Comparison of ENCODE assay signal across 8 mouse cellular contexts in genomic region chr17:22673891-22674622, GRCm38 (mm10).
A peak's percentile ranks its signal among the peaks of the same experiment; 100 is the strongest.
DNase-seq lines count a peak whose midpoint lies in the region; ATAC-seq and TF ChIP-seq lines count a peak whose summit lies in the region.

No protein-coding gene starts in this region.

- ATAC-seq in embryonic facial prominence, embryonic 11.5 days (replicated peaks; ENCODE audit: insufficient number of reproducible peaks, low FRiP score, low TSS enrichment, low read depth): peak; percentile 93
- ATAC-seq in intestine, embryonic 15.5 days: peak; percentile 96
- ATAC-seq in midbrain, embryonic 14.5 days (ENCODE audit: low FRiP score, low TSS enrichment): peak; percentile 89

- no peaks in the 10 kb centered on the region for H3K9me3 ChIP-seq in E14TG2a.4 (ENCODE audit: low read length)
- no peaks in the 10 kb centered on the region for H3K9me3 ChIP-seq in embryonic facial prominence, embryonic 11.5 days (replicated peaks; ENCODE audit: control insufficient read depth, low read length)
- no peaks in the 10 kb centered on the region for H3K9me3 ChIP-seq in intestine, embryonic 15.5 days
- H3K9me3 ChIP-seq in midbrain, embryonic 14.5 days (ENCODE audit: control insufficient read depth, low read length): no peaks in the 10 kb centered on the region

- H3K9ac ChIP-seq in embryonic facial prominence, embryonic 11.5 days (replicated peaks; ENCODE audit: low read length): peak overlapping the region; percentile 32; the same call in 1 of the 2 replicates
- peak overlapping the region; percentile 34 for H3K9ac ChIP-seq in intestine, embryonic 15.5 days
- H3K9ac ChIP-seq in midbrain, embryonic 14.5 days (replicated peaks; ENCODE audit: low read length): peak overlapping the region; percentile 50; the same call in 1 of the 2 replicates

- H3K36me3 ChIP-seq in E14TG2a.4 (ENCODE audit: insufficient read depth, low read length): no peaks in the 10 kb centered on the region
- no peaks in the 10 kb centered on the region for H3K36me3 ChIP-seq in embryonic facial prominence, embryonic 11.5 days (replicated peaks; ENCODE audit: control insufficient read depth, insufficient read depth, low read depth, low read length)
- H3K36me3 ChIP-seq in intestine, embryonic 15.5 days: no peaks in the 10 kb centered on the region
- no peaks in the 10 kb centered on the region for H3K36me3 ChIP-seq in midbrain, embryonic 14.5 days (ENCODE audit: control insufficient read depth, insufficient read depth, low read length)

- TF ChIP-seq CTCF in E14TG2a.4 (conservative IDR thresholded peaks at IDR 0.05; ENCODE audit: low read length): no peak

- no peaks in the 10 kb centered on the region for H3K27me3 ChIP-seq in E14TG2a.4 (ENCODE audit: insufficient read depth, low read length)
- H3K27me3 ChIP-seq in embryonic facial prominence, embryonic 11.5 days (ENCODE audit: control insufficient read depth, insufficient read depth, low read length): no peaks in the 10 kb centered on the region
- H3K27me3 ChIP-seq in intestine, embryonic 15.5 days (replicated peaks): no peaks in the 10 kb centered on the region
- no peaks in the 10 kb centered on the region for H3K27me3 ChIP-seq in midbrain, embryonic 14.5 days (ENCODE audit: control insufficient read depth, insufficient read depth, low read length)

- H3K4me2 ChIP-seq in embryonic facial prominence, embryonic 11.5 days (ENCODE audit: low read depth, low read length): peak overlapping the region; percentile 39
- peak overlapping the region; percentile 71 for H3K4me2 ChIP-seq in intestine, embryonic 15.5 days (replicated peaks)
- H3K4me2 ChIP-seq in midbrain, embryonic 14.5 days (ENCODE audit: low read length): peak overlapping the region; percentile 51

- 23% methylated on average over 16 of the region's 16 CpGs for WGBS in embryonic facial prominence, embryonic 11.5 days
- WGBS in intestine, embryonic 15.5 days: 17% methylated on average over 16 of the region's 16 CpGs
- 25% methylated on average over 16 of the region's 16 CpGs for WGBS in midbrain, embryonic 14.5 days

- no peak overlapping the region for H3K27ac ChIP-seq in embryonic facial prominence, embryonic 11.5 days (replicated peaks; ENCODE audit: low read depth, low read length)
- H3K27ac ChIP-seq in intestine, embryonic 15.5 days: no peak overlapping the region
- no peak overlapping the region for H3K27ac ChIP-seq in midbrain, embryonic 14.5 days (replicated peaks; ENCODE audit: low read depth, low read length)

- H3K4me3 ChIP-seq in E14TG2a.4 (replicated peaks; ENCODE audit: low read length): peak overlapping the region; percentile 80
- H3K4me3 ChIP-seq in embryonic facial prominence, embryonic 11.5 days (ENCODE audit: low read depth, low read length): peak overlapping the region; percentile 42
- peak overlapping the region; percentile 47 for H3K4me3 ChIP-seq in intestine, embryonic 15.5 days (replicated peaks)
- H3K4me3 ChIP-seq in midbrain, embryonic 14.5 days (replicated peaks; ENCODE audit: low read depth, low read length): peak overlapping the region; percentile 41

- intact Hi-C loops in heart, postnatal 36 days (cut with DNase I): no loop called here

- DNase-seq in heart, adult 11 months: peak; percentile 37
- no peak for DNase-seq in heart, postnatal 36 days
- DNase-seq in embryonic facial prominence, embryonic 11.5 days (ENCODE audit: low spot score): peak; percentile 59
- DNase-seq in midbrain, embryonic 14.5 days: peak; percentile 71
- no peak for DNase-seq in frontal cortex, postnatal 25 days (ENCODE audit: low spot score in 2 of 2)
- DNase-seq in right cerebral cortex, postnatal 36 days (ENCODE audit: low spot score in 2 of 2): no peak

- H3K4me1 ChIP-seq in E14TG2a.4 (replicated peaks; ENCODE audit: low read depth, low read length): peaks cover 6% of the 10 kb centered on the region
- no peaks in the 10 kb centered on the region for H3K4me1 ChIP-seq in embryonic facial prominence, embryonic 11.5 days (ENCODE audit: control insufficient read depth, insufficient read depth, low read length)
- no peaks in the 10 kb centered on the region for H3K4me1 ChIP-seq in intestine, embryonic 15.5 days (replicated peaks)
- H3K4me1 ChIP-seq in midbrain, embryonic 14.5 days (ENCODE audit: control insufficient read depth, insufficient read depth, low read length): no peaks in the 10 kb centered on the region

Comparison
In these comparisons a context has a peak if more than half of its experiments do, and no peak if none do; other contexts are left out.
1. DNase-seq: peak in heart, adult 11 months (single experiment), embryonic facial prominence, embryonic 11.5 days (single experiment) and midbrain, embryonic 14.5 days (single experiment); none in heart, postnatal 36 days (0 of 2), frontal cortex, postnatal 25 days (0 of 2) and right cerebral cortex, postnatal 36 days (0 of 2).
2. Peak in every context shown above with its lines, with median percentiles within 50 percentile points of each other: H3K4me3 ChIP-seq, ATAC-seq, H3K4me2 ChIP-seq and H3K9ac ChIP-seq.